Mouse (Mus musculus) intestine, embryonic 14.5 days (tissue): Measurements from ENCODE around the gene Glrp1. TPM values are rescaled to one million over a fixed set of nuclear protein-coding genes. Genes with fewer than 3 reads are reported as not detected.

Source experiments
- ATAC-seq: fragments of 200-750 bp; cut with Nextera tagmentation; replicated peaks from 2 replicates; pipeline ENCODE4 v1.8.0; 2017; ENCODE audit warnings: low read depth, moderate number of reproducible peaks, moderate TSS enrichment, moderate library complexity; ENCODE audit not compliant: low FRiP score, low TSS enrichment
- DNase-seq: peaks from one replicate; pipeline ENCODE4 v3.0.0-alpha.2; 2018; ENCODE audit warnings: low spot score
- H3K27ac ChIP-seq: fragments of 300-500 bp; sonication (generic); 2 replicates; pipeline ENCODE4 v1.5.1; 2014; ENCODE audit warnings: low read depth, mild to moderate bottlenecking, control low read depth
- H3K27me3 ChIP-seq: fragments of 300-500 bp; sonication (generic); replicated peaks from 2 replicates; pipeline ENCODE4 v1.6.1; 2014; ENCODE audit warnings: low read length, control low read depth; ENCODE audit not compliant: control insufficient read depth, insufficient read depth
- H3K36me3 ChIP-seq: fragments of 300-500 bp; sonication (generic); 2 replicates; pipeline ENCODE4 v1.6.1; 2014; ENCODE audit warnings: low read length, control low read depth; ENCODE audit not compliant: control insufficient read depth, insufficient read depth
- H3K4me1 ChIP-seq: fragments of 300-500 bp; sonication (generic); replicated peaks from 2 replicates; pipeline ENCODE4 v1.6.1; 2014; ENCODE audit warnings: low read length, control low read depth, mixed read lengths; ENCODE audit not compliant: control insufficient read depth, insufficient read depth
- H3K4me2 ChIP-seq: fragments of 300-500 bp; sonication (generic); 2 replicates; pipeline ENCODE4 v1.6.1; 2014; ENCODE audit warnings: low read length
- H3K4me3 ChIP-seq: fragments of 300-500 bp; sonication (generic); 2 replicates; pipeline ENCODE4 v1.5.1; 2014; ENCODE audit warnings: low read depth, low read length, control low read depth, mixed read lengths
- H3K9ac ChIP-seq: fragments of 300-500 bp; sonication (generic); 2 replicates; pipeline ENCODE4 v1.6.1; 2014; ENCODE audit warnings: mild to moderate bottlenecking, low read length
- H3K9me3 ChIP-seq: fragments of 300-500 bp; sonication (generic); 2 replicates; pipeline ENCODE4 v1.6.1; 2016; ENCODE audit warnings: low read length, control low read depth; ENCODE audit not compliant: control insufficient read depth
- whole genome bisulfite sequencing: fragments of 180-500 bp; shearing (Covaris S2); extraction: QIAGEN DNeasy Blood & Tissue Kit; methylation state at CpG from one replicate; pipeline ENCODE4 v1.1.7; 2014; 5-methylcytosine and 5-hydroxymethylcytosine counted together
- polyA plus RNA-seq: library from polyadenylated mRNA; unstranded; fragments of >200 nt; fragmentation: Nextera tagmentation; extraction: Ambion mirVana; gene quantifications from 2 replicates; pipeline ENCODE4 v1.2.1, GENCODE M21; 2014

Glrp1 gene
- polyA plus RNA-seq, 1 experiment from 2014 or later, result not detected

- Histone ChIP-seq H3K9me3 (no peaks in the 10 kb centered on the region), H3K9ac (no peak overlapping the region), H3K4me2 (no peak overlapping the region), H3K4me3 (no peak overlapping the region), H3K36me3 (no peaks in the 10 kb centered on the region), H3K27me3 (no peaks in the 10 kb centered on the region), H3K27ac (no peak overlapping the region), H3K4me1 (no peaks in the 10 kb centered on the region)
- 39% methylated on average over 4 of the region's 4 CpGs for WGBS
- DNase-seq, result no peak
- no peak for ATAC-seq
Measured at GRCm38 (mm10) chr1:88488957-88489356, 20.9 kb downstream of the Glrp1 start.

DNA sequence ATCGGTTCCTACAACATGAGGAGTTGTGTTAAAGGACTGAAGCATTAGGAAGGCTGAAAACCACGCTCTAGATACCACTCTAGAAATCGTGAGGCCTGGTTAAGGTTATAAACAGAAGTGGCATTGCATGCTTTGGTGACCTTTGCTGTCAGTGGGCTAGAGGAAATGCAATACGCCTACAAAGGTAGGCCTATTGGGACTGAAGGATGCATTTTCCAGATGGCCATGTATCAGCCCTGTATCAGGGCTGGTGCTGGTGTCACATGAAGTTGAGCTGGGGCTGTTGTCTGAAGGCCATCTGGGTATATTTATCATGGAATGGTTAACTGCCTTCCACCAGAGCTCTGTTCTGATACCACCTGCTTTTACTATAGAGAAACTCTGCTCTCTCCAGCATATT is 23.5 kb downstream of the Glrp1 start:
- H3K9ac ChIP-seq, result no peak overlapping the region
- H3K27ac ChIP-seq, result no peak overlapping the region
- no peak overlapping the region for H3K4me3 ChIP-seq
- no peak overlapping the region for H3K4me2 ChIP-seq
- H3K27me3 ChIP-seq, result no peaks in the 10 kb centered on the region
- no peaks in the 10 kb centered on the region for H3K36me3 ChIP-seq
- no peak for ATAC-seq
- no peaks in the 10 kb centered on the region for H3K9me3 ChIP-seq
- no peak for DNase-seq
- WGBS, result 62% methylated on average over 4 of the region's 4 CpGs
- peaks cover 10% of the 10 kb centered on the region; the same call in 1 of the 2 replicates for H3K4me1 ChIP-seq

DNA sequence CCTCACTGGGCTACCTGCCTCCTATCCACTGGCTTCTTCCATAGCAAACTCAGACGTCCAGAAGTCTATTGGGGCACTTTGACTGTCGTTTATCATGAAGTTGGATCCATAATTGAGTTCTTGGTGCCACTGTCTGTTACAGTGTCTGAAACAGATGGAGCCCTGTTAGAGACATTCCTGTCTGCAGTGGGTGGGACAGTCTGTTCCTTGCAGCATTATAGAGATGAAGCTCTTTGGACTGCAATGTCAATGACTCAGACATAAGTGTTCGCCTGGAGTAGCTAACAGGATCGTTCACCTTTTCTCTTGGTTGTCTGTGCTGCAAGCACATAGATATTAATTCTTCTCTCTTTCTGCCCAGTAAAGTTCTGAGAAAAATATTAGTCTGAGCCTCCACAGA is 25.8 kb downstream of the Glrp1 start:
- no peak for DNase-seq

GRCm38 (mm10) chr1:88482142-88483099 is 27.4 kb downstream of the Glrp1 start:
- Histone ChIP-seq H3K4me2 (peak overlapping the region; percentile 15; the same call in 1 of the 2 replicates), H3K4me1 (peaks cover 10% of the 10 kb centered on the region; the same call in 1 of the 2 replicates), H3K4me3 (no peak overlapping the region), H3K9ac (no peak overlapping the region), H3K27me3 (no peaks in the 10 kb centered on the region), H3K36me3 (no peaks in the 10 kb centered on the region), H3K27ac (0 out of 2 replicates have a peak overlapping the region, but pooled peaks have one; percentile 47), H3K9me3 (no peaks in the 10 kb centered on the region)
- DNase-seq (no peak), ATAC-seq (no peak)
- WGBS, result 34% methylated on average over 17 of the region's 17 CpGs

More for the DNA sequence above, 25.8 kb downstream of the Glrp1 start:
- Histone ChIP-seq H3K4me1 (peaks cover 10% of the 10 kb centered on the region; the same call in 1 of the 2 replicates), H3K27ac (no peak overlapping the region), H3K27me3 (no peaks in the 10 kb centered on the region), H3K4me3 (no peak overlapping the region), H3K9ac (no peak overlapping the region), H3K9me3 (no peaks in the 10 kb centered on the region), H3K4me2 (no peak overlapping the region), H3K36me3 (no peaks in the 10 kb centered on the region)
- WGBS, result 73% methylated on average over 4 of the region's 4 CpGs
- ATAC-seq, result no peak

DNA sequence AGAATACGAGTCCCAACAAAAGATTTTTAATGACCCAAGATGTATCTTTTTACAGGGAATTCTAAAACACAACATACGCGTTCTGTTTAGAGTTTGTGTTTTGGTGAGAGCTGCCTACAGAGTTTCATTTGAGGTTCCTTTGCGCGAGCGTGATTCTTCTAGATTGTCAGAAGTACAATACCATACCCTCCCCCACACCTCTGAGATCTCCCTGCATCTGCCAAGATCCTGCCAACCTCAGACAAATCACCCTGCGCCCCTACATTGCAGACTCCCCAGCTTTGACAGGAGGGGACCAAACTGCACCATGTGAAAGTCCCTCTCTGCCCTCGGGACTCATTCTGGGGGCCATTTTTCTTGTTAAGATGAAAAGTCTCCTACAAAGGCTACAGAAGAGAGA is 29.3 kb downstream of the Glrp1 start:
- Histone ChIP-seq H3K9ac (no peak overlapping the region), H3K27me3 (no peaks in the 10 kb centered on the region), H3K4me3 (no peak overlapping the region), H3K27ac (no peak overlapping the region), H3K4me1 (peaks cover 18% of the 10 kb centered on the region), H3K36me3 (no peaks in the 10 kb centered on the region), H3K4me2 (no peak overlapping the region), H3K9me3 (no peaks in the 10 kb centered on the region)
- ATAC-seq, result no peak
- WGBS, result 81% methylated on average over 8 of the region's 8 CpGs
- DNase-seq, result no peak

DNA sequence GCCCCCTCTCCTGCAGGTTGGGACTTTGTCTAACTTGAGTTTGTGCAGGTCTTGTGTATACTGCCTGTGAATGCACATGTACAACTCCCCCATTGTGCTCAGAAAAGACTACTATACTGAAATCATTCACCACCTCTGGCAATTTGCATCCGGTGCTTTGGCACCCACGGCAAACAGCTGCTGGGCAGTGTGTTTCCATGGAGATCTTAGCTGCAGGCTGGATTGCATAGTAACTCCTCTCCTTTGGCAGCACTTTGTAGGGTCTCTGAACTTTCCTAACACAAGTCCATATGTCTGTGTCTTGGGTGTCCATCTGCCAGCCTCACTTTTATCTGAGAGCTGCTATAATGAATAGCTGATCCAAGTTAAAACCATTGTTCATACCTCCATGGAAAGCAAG is 31.7 kb downstream of the Glrp1 start:
- H3K4me1 ChIP-seq, result peaks cover 35% of the 10 kb centered on the region
- H3K36me3 ChIP-seq, result no peaks in the 10 kb centered on the region
- no peak overlapping the region for H3K4me3 ChIP-seq
- no peak overlapping the region for H3K27ac ChIP-seq
- no peaks in the 10 kb centered on the region for H3K9me3 ChIP-seq
- no peak for ATAC-seq
- no peak overlapping the region for H3K9ac ChIP-seq
- H3K27me3 ChIP-seq, result no peaks in the 10 kb centered on the region
- DNase-seq, result no peak
- 25% methylated on average over 2 of the region's 2 CpGs for WGBS
- no peak overlapping the region for H3K4me2 ChIP-seq

- DNase-seq, result no peak
- no peak for ATAC-seq
Measured at GRCm38 (mm10) chr1:88476554-88477085, 33.2 kb downstream of the Glrp1 start.

GRCm38 (mm10) chr1:88475502-88475953 is 34.3 kb downstream of the Glrp1 start:
- Histone ChIP-seq H3K4me2 (peak overlapping the region; percentile 12; the same call in 1 of the 2 replicates), H3K27ac (peak overlapping the region; percentile 68), H3K9ac (no peak overlapping the region), H3K9me3 (no peaks in the 10 kb centered on the region), H3K4me1 (peaks cover 25% of the 10 kb centered on the region), H3K36me3 (no peaks in the 10 kb centered on the region), H3K27me3 (no peaks in the 10 kb centered on the region), H3K4me3 (no peak overlapping the region)
- ATAC-seq (peak; percentile 63), DNase-seq (peak; percentile 73)
- 4% methylated on average over 8 of the region's 8 CpGs for WGBS

More at GRCm38 (mm10) chr1:88476554-88477085, 33.2 kb downstream of the Glrp1 start:
- no peak overlapping the region for H3K9ac ChIP-seq
- no peaks in the 10 kb centered on the region for H3K9me3 ChIP-seq
- H3K27ac ChIP-seq, result peak overlapping the region; percentile 68; the same call in 1 of the 2 replicates
- 94% methylated on average over 20 of the region's 20 CpGs for WGBS
- peaks cover 25% of the 10 kb centered on the region for H3K4me1 ChIP-seq
- no peak overlapping the region for H3K4me3 ChIP-seq
- no peak overlapping the region for H3K4me2 ChIP-seq
- H3K27me3 ChIP-seq, result no peaks in the 10 kb centered on the region
- H3K36me3 ChIP-seq, result no peaks in the 10 kb centered on the region
